Mouse (Mus musculus): ENCODE data around the gene Armcx3. TPM values are rescaled to one million over a fixed set of nuclear protein-coding genes. Genes with fewer than 3 reads are reported as not detected.
"Not testable (repeated sequence)": the region's sequence is repeated elsewhere in the genome, so short reads cannot be mapped to it uniquely, and the experiment has no call there.

Armcx3 gene
- total RNA-seq (2014; fragmentation: Nextera tagmentation), result 31.1 and 36.3 TPM in 2 replicates
- 30.4 and 31.2 TPM in 2 replicates for total RNA-seq (2017)
- 1.2 and 2.4 TPM in 2 replicates for polyA plus RNA-seq (2012)

- H3K27me3 ChIP-seq (ENCODE audit: insufficient read depth, low read length), result no peaks in the 10 kb centered on the region
- H3K4me1 ChIP-seq (ENCODE audit: insufficient read depth, low read depth, low read length), result no peaks in the 10 kb centered on the region
- no peaks in the 10 kb centered on the region for H3K9me3 ChIP-seq (replicated peaks)
- peak within 1 kb of the TSS; percentile 70 for H3K4me3 ChIP-seq (ENCODE audit: low read depth, low read length)
- H3K36me3 ChIP-seq (replicated peaks), result no peaks in the 10 kb centered on the region
- TF ChIP-seq TAL1 (conservative IDR thresholded peaks at IDR 0.05; ENCODE audit: low read depth, low read length) (no peak), GATA1 (IDR thresholded peaks at IDR 0.05; ENCODE audit: borderline replicate concordance, low read length) (no peak), POLR2AphosphoS5 (IDR thresholded peaks at IDR 0.05; ENCODE audit: insufficient replicate concordance, low read depth, low read length) (no peak), CTCF (IDR thresholded peaks at IDR 0.05; ENCODE audit: low read depth, low read length) (no peak), GATA2 (IDR thresholded peaks at IDR 0.05; ENCODE audit: borderline replicate concordance, low read depth, low read length) (no peak)
- no peak for DNase-seq (ENCODE audit: low spot score)
- peak; percentile 80 for ATAC-seq (ENCODE audit: extremely low read depth, insufficient number of reproducible peaks, low FRiP score, poor library complexity, severe bottlenecking)
These were observed at the start of gene Armcx3 for GRCm38 (mm10) chrX:134756434-134757292. Gene Armcx3 (plus strand): TSS chrX:134756595.

- H3K27me3 ChIP-seq (ENCODE audit: insufficient read depth, low read length), result no peaks in the 10 kb centered on the region
- no peak for ATAC-seq (ENCODE audit: extremely low read depth, insufficient number of reproducible peaks, low FRiP score, poor library complexity, severe bottlenecking)
These were observed 39.5 kb upstream of the Armcx3 start for GRCm38 (mm10) chrX:134716863-134717262.

DNA sequence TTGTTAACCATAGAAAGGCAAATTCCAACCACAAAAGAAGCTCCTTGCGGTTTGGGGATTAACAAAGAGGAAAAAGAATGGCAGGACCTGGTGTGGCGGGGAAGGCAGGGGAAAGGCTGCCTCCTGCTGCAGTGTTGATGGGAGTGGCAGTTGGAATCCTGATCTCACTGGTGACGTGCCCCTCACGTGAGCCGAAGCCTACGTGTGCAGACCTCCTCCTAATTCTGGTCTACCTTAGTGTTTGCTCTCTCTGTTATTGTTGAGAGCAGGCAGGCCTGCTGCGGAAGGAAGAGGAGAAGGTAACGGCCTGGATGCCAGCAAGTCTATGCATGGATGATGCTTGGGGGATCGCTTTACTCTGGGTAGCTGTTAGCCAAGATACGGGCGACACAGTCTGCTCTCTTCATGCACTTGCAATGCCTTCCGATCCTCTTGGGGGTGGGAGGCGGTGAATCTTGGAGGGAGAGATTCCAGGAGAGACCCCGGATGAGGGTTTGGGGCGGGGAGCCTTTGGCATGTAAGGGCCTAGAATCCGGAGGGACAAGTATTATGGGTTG is 38.6 kb upstream of the Armcx3 start, which contains the start of gene Armcx1:
Gene Armcx1, plus strand, starts transcription at position 212 of the 557 bp plus-strand sequence.
- TF ChIP-seq TAL1 (conservative IDR thresholded peaks at IDR 0.05; ENCODE audit: low read depth, low read length) (no peak), POLR2AphosphoS5 (IDR thresholded peaks at IDR 0.05; ENCODE audit: insufficient replicate concordance, low read depth, low read length) (no peak), GATA2 (IDR thresholded peaks at IDR 0.05; ENCODE audit: borderline replicate concordance, low read depth, low read length) (no peak), GATA1 (IDR thresholded peaks at IDR 0.05; ENCODE audit: borderline replicate concordance, low read length) (no peak), CTCF (IDR thresholded peaks at IDR 0.05; ENCODE audit: low read depth, low read length) (no peak)
- H3K9me3 ChIP-seq (replicated peaks), result no peaks in the 10 kb centered on the region
- DNase-seq (ENCODE audit: low spot score), result peak; percentile 9
- H3K4me3 ChIP-seq (ENCODE audit: low read depth, low read length), result peak within 1 kb of the TSS; percentile 72
- H3K4me1 ChIP-seq (ENCODE audit: insufficient read depth, low read depth, low read length), result peaks cover 5% of the 10 kb centered on the region; the same call in 1 of the 2 replicates
- peak; percentile 95 for ATAC-seq (ENCODE audit: extremely low read depth, insufficient number of reproducible peaks, low FRiP score, poor library complexity, severe bottlenecking)
- H3K27me3 ChIP-seq (ENCODE audit: insufficient read depth, low read length), result no peaks in the 10 kb centered on the region
- H3K36me3 ChIP-seq (replicated peaks), result peaks cover 14% of the 10 kb centered on the region

More at GRCm38 (mm10) chrX:134716863-134717262, 39.5 kb upstream of the Armcx3 start:
- TF ChIP-seq CTCF (IDR thresholded peaks at IDR 0.05; ENCODE audit: low read depth, low read length) (no peak), TAL1 (conservative IDR thresholded peaks at IDR 0.05; ENCODE audit: low read depth, low read length) (no peak), GATA1 (IDR thresholded peaks at IDR 0.05; ENCODE audit: borderline replicate concordance, low read length) (no peak), POLR2AphosphoS5 (IDR thresholded peaks at IDR 0.05; ENCODE audit: insufficient replicate concordance, low read depth, low read length) (no peak), GATA2 (IDR thresholded peaks at IDR 0.05; ENCODE audit: borderline replicate concordance, low read depth, low read length) (no peak)
- Histone ChIP-seq H3K9me3 (replicated peaks) (no peaks in the 10 kb centered on the region), H3K4me3 (ENCODE audit: low read depth, low read length) (no peak overlapping the region), H3K36me3 (replicated peaks) (peaks cover 14% of the 10 kb centered on the region), H3K4me1 (ENCODE audit: insufficient read depth, low read depth, low read length) (peaks cover 5% of the 10 kb centered on the region; the same call in 1 of the 2 replicates)
- DNase-seq (ENCODE audit: low spot score), result no peak

- peak overlapping the region; percentile 72 for H3K4me3 ChIP-seq (ENCODE audit: low read depth, low read length)
- no peak for TF ChIP-seq GATA2 (IDR thresholded peaks at IDR 0.05; ENCODE audit: borderline replicate concordance, low read depth, low read length)
- TF ChIP-seq GATA1 (IDR thresholded peaks at IDR 0.05; ENCODE audit: borderline replicate concordance, low read length), result no peak
- TF ChIP-seq CTCF (IDR thresholded peaks at IDR 0.05; ENCODE audit: low read depth, low read length), result no peak
- TF ChIP-seq TAL1 (conservative IDR thresholded peaks at IDR 0.05; ENCODE audit: low read depth, low read length), result no peak
- no peak for TF ChIP-seq POLR2AphosphoS5 (IDR thresholded peaks at IDR 0.05; ENCODE audit: insufficient replicate concordance, low read depth, low read length)
- peaks cover 5% of the 10 kb centered on the region; the same call in 1 of the 2 replicates for H3K4me1 ChIP-seq (ENCODE audit: insufficient read depth, low read depth, low read length)
- ATAC-seq (ENCODE audit: extremely low read depth, insufficient number of reproducible peaks, low FRiP score, poor library complexity, severe bottlenecking), result peak; percentile 58
- DNase-seq (ENCODE audit: low spot score), result peak; percentile 13
- no peaks in the 10 kb centered on the region for H3K27me3 ChIP-seq (ENCODE audit: insufficient read depth, low read length)
- no peaks in the 10 kb centered on the region for H3K9me3 ChIP-seq (replicated peaks)
- peaks cover 14% of the 10 kb centered on the region for H3K36me3 ChIP-seq (replicated peaks)
These were observed 37.9 kb upstream of the Armcx3 start for GRCm38 (mm10) chrX:134718524-134718923.

DNA sequence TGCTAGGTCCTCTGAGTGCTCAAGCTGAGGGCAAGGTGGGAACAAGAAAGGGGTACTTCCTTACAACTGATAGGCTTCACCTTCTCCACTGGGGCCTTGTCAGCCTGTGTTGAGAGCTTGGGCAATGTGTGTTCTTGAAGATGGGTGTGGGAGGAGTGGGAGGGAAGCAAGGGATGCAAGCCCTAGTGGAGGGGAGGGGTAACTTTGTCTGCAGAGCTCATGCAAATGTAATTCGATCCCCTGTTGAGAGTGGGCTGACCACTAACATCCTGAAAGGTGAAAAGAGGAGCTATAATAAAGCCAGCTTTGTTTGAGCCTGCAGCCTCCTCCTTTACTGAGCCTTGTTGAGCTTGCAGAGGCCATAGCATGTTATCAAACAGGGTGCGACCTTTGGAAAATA is 32.6 kb upstream of the Armcx3 start:
- not testable (repeated sequence) for H3K4me1 ChIP-seq (ENCODE audit: insufficient read depth, low read depth, low read length); ATAC-seq (ENCODE audit: extremely low read depth, insufficient number of reproducible peaks, low FRiP score, poor library complexity, severe bottlenecking); H3K27me3 ChIP-seq (ENCODE audit: insufficient read depth, low read length); H3K9me3 ChIP-seq (replicated peaks); DNase-seq (ENCODE audit: low spot score); H3K4me3 ChIP-seq (ENCODE audit: low read depth, low read length)
- H3K36me3 ChIP-seq (replicated peaks), result peaks cover 14% of the 10 kb centered on the region

DNA sequence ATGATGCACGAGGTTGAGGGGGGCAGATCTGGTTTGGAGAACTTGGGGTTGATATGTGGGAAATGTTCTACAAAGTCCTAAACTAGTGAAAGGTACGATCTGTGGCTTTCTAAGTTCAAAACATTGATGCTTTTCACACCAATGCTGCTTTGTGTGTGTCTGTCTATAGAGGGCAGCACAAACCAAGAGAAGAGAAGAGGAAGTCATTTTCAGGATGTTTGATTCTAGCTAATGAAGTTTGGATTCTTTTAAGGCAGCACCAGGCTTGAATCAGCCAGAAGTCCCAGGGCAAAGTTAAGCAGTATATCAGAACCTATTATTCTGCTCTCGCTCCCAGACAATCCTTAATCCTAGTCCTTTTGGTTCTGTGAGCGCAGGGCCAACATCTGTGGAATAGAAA is 26.6 kb upstream of the Armcx3 start:
- peak; percentile 2 for DNase-seq (ENCODE audit: low spot score)
- Histone ChIP-seq H3K9me3 (replicated peaks) (no peaks in the 10 kb centered on the region), H3K36me3 (replicated peaks) (no peaks in the 10 kb centered on the region), H3K27me3 (ENCODE audit: insufficient read depth, low read length) (no peaks in the 10 kb centered on the region), H3K4me1 (ENCODE audit: insufficient read depth, low read depth, low read length) (no peaks in the 10 kb centered on the region), H3K4me3 (ENCODE audit: low read depth, low read length) (no peak overlapping the region)
- ATAC-seq (ENCODE audit: extremely low read depth, insufficient number of reproducible peaks, low FRiP score, poor library complexity, severe bottlenecking), result no peak
- no peak for TF ChIP-seq CTCF (IDR thresholded peaks at IDR 0.05; ENCODE audit: low read depth, low read length)
- TF ChIP-seq TAL1 (conservative IDR thresholded peaks at IDR 0.05; ENCODE audit: low read depth, low read length), result no peak
- no peak for TF ChIP-seq GATA2 (IDR thresholded peaks at IDR 0.05; ENCODE audit: borderline replicate concordance, low read depth, low read length)
- no peak for TF ChIP-seq POLR2AphosphoS5 (IDR thresholded peaks at IDR 0.05; ENCODE audit: insufficient replicate concordance, low read depth, low read length)
- TF ChIP-seq GATA1 (IDR thresholded peaks at IDR 0.05; ENCODE audit: borderline replicate concordance, low read length), result no peak
